Mouse (Mus musculus): ENCODE data around the gene Wdr6. TPM values are rescaled to one million over a fixed set of nuclear protein-coding genes. Genes with fewer than 3 reads are reported as not detected.
"Not testable (repeated sequence)": the region's sequence is repeated elsewhere in the genome, so short reads cannot be mapped to it uniquely, and the experiment has no call there.

Wdr6 gene
- total RNA-seq (2014; fragmentation: Nextera tagmentation), result 22.6 and 27.6 TPM in 2 replicates
- total RNA-seq (2017), result 36.3 and 39.2 TPM in 2 replicates
- 16.9 and 30.0 TPM in 2 replicates for polyA plus RNA-seq (2012)

GRCm38 (mm10) chr9:108578545-108579343 lies at the start of gene Wdr6:
Gene Wdr6, minus strand, starts transcription at chr9:108578739.
- no peak for TF ChIP-seq GATA2 (IDR thresholded peaks at IDR 0.05; ENCODE audit: borderline replicate concordance, low read depth, low read length)
- no peak for TF ChIP-seq GATA1 (IDR thresholded peaks at IDR 0.05; ENCODE audit: borderline replicate concordance, low read length)
- TF ChIP-seq TAL1 (conservative IDR thresholded peaks at IDR 0.05; ENCODE audit: low read depth, low read length), result no peak
- no peak for TF ChIP-seq POLR2AphosphoS5 (IDR thresholded peaks at IDR 0.05; ENCODE audit: insufficient replicate concordance, low read depth, low read length)
- TF ChIP-seq CTCF (IDR thresholded peaks at IDR 0.05; ENCODE audit: low read depth, low read length), result no peak
- H3K4me3 ChIP-seq (ENCODE audit: low read depth, low read length), result peak within 1 kb of the TSS; percentile 83
- DNase-seq (ENCODE audit: low spot score), result peak; percentile 97
- ATAC-seq (ENCODE audit: extremely low read depth, insufficient number of reproducible peaks, low FRiP score, poor library complexity, severe bottlenecking), result peak; percentile 97
- no peaks in the 10 kb centered on the region for H3K9me3 ChIP-seq (replicated peaks)
- H3K36me3 ChIP-seq (replicated peaks), result peaks cover 84% of the 10 kb centered on the region
- no peaks in the 10 kb centered on the region for H3K27me3 ChIP-seq (ENCODE audit: insufficient read depth, low read length)
- peaks cover 51% of the 10 kb centered on the region for H3K4me1 ChIP-seq (ENCODE audit: insufficient read depth, low read depth, low read length)

- TF ChIP-seq CTCF (IDR thresholded peaks at IDR 0.05; ENCODE audit: low read depth, low read length) (no peak), TAL1 (conservative IDR thresholded peaks at IDR 0.05; ENCODE audit: low read depth, low read length) (no peak)
- no peak overlapping the region for H3K4me3 ChIP-seq (ENCODE audit: low read depth, low read length)
- H3K27me3 ChIP-seq (ENCODE audit: insufficient read depth, low read length), result no peaks in the 10 kb centered on the region
- ATAC-seq (ENCODE audit: extremely low read depth, insufficient number of reproducible peaks, low FRiP score, poor library complexity, severe bottlenecking), result no peak
- DNase-seq (ENCODE audit: low spot score), result no peak
- no peaks in the 10 kb centered on the region for H3K9me3 ChIP-seq (replicated peaks)
- peaks cover 50% of the 10 kb centered on the region for H3K4me1 ChIP-seq (ENCODE audit: insufficient read depth, low read depth, low read length)
- H3K36me3 ChIP-seq (replicated peaks), result peaks cover 79% of the 10 kb centered on the region
Observed at GRCm38 (mm10) chr9:108628141-108628540, 49.6 kb upstream of the Wdr6 start.

- Histone ChIP-seq H3K27me3 (ENCODE audit: insufficient read depth, low read length) (no peaks in the 10 kb centered on the region), H3K4me1 (ENCODE audit: insufficient read depth, low read depth, low read length) (peaks cover 36% of the 10 kb centered on the region), H3K36me3 (replicated peaks) (peaks cover 74% of the 10 kb centered on the region), H3K9me3 (replicated peaks) (no peaks in the 10 kb centered on the region), H3K4me3 (ENCODE audit: low read depth, low read length) (no peak overlapping the region)
- TF ChIP-seq GATA1 (IDR thresholded peaks at IDR 0.05; ENCODE audit: borderline replicate concordance, low read length), result no peak
- no peak for TF ChIP-seq CTCF (IDR thresholded peaks at IDR 0.05; ENCODE audit: low read depth, low read length)
- TF ChIP-seq POLR2AphosphoS5 (IDR thresholded peaks at IDR 0.05; ENCODE audit: insufficient replicate concordance, low read depth, low read length), result no peak
- DNase-seq (ENCODE audit: low spot score) (no peak), ATAC-seq (ENCODE audit: extremely low read depth, insufficient number of reproducible peaks, low FRiP score, poor library complexity, severe bottlenecking) (no peak)
Observed at GRCm38 (mm10) chr9:108626498-108626897, 48.0 kb upstream of the Wdr6 start.

- ATAC-seq (ENCODE audit: extremely low read depth, insufficient number of reproducible peaks, low FRiP score, poor library complexity, severe bottlenecking) (no peak), DNase-seq (ENCODE audit: low spot score) (no peak)
- no peaks in the 10 kb centered on the region for H3K9me3 ChIP-seq (replicated peaks)
- H3K27me3 ChIP-seq (ENCODE audit: insufficient read depth, low read length), result no peaks in the 10 kb centered on the region
- TF ChIP-seq GATA2 (IDR thresholded peaks at IDR 0.05; ENCODE audit: borderline replicate concordance, low read depth, low read length) (no peak), POLR2AphosphoS5 (IDR thresholded peaks at IDR 0.05; ENCODE audit: insufficient replicate concordance, low read depth, low read length) (no peak), TAL1 (conservative IDR thresholded peaks at IDR 0.05; ENCODE audit: low read depth, low read length) (no peak), GATA1 (IDR thresholded peaks at IDR 0.05; ENCODE audit: borderline replicate concordance, low read length) (no peak), CTCF (IDR thresholded peaks at IDR 0.05; ENCODE audit: low read depth, low read length) (no peak)
- H3K4me3 ChIP-seq (ENCODE audit: low read depth, low read length), result no peak overlapping the region
- H3K36me3 ChIP-seq (replicated peaks), result peaks cover 96% of the 10 kb centered on the region
- H3K4me1 ChIP-seq (ENCODE audit: insufficient read depth, low read depth, low read length), result 0 out of 2 replicates have a peak, but pooled peaks cover 5% of the 10 kb centered on the region
Observed at GRCm38 (mm10) chr9:108617301-108617700, 38.8 kb upstream of the Wdr6 start.

GRCm38 (mm10) chr9:108611488-108611887 lies 32.9 kb upstream of the Wdr6 start:
- ATAC-seq (ENCODE audit: extremely low read depth, insufficient number of reproducible peaks, low FRiP score, poor library complexity, severe bottlenecking) (no peak), DNase-seq (ENCODE audit: low spot score) (no peak)
- H3K4me3 ChIP-seq (ENCODE audit: low read depth, low read length), result no peak overlapping the region
- no peaks in the 10 kb centered on the region for H3K9me3 ChIP-seq (replicated peaks)
- peaks cover 100% of the 10 kb centered on the region for H3K36me3 ChIP-seq (replicated peaks)
- H3K4me1 ChIP-seq (ENCODE audit: insufficient read depth, low read depth, low read length), result peaks cover 18% of the 10 kb centered on the region
- TF ChIP-seq TAL1 (conservative IDR thresholded peaks at IDR 0.05; ENCODE audit: low read depth, low read length), result no peak
- TF ChIP-seq GATA2 (IDR thresholded peaks at IDR 0.05; ENCODE audit: borderline replicate concordance, low read depth, low read length), result no peak
- no peak for TF ChIP-seq GATA1 (IDR thresholded peaks at IDR 0.05; ENCODE audit: borderline replicate concordance, low read length)
- TF ChIP-seq POLR2AphosphoS5 (IDR thresholded peaks at IDR 0.05; ENCODE audit: insufficient replicate concordance, low read depth, low read length), result no peak
- no peak for TF ChIP-seq CTCF (IDR thresholded peaks at IDR 0.05; ENCODE audit: low read depth, low read length)
- H3K27me3 ChIP-seq (ENCODE audit: insufficient read depth, low read length), result no peaks in the 10 kb centered on the region

GRCm38 (mm10) chr9:108608889-108609288 lies 30.4 kb upstream of the Wdr6 start:
- H3K9me3 ChIP-seq (replicated peaks), result no peaks in the 10 kb centered on the region
- peaks cover 18% of the 10 kb centered on the region for H3K4me1 ChIP-seq (ENCODE audit: insufficient read depth, low read depth, low read length)
- H3K4me3 ChIP-seq (ENCODE audit: low read depth, low read length), result no peak overlapping the region
- H3K36me3 ChIP-seq (replicated peaks), result peaks cover 98% of the 10 kb centered on the region
- TF ChIP-seq TAL1 (conservative IDR thresholded peaks at IDR 0.05; ENCODE audit: low read depth, low read length) (no peak), POLR2AphosphoS5 (IDR thresholded peaks at IDR 0.05; ENCODE audit: insufficient replicate concordance, low read depth, low read length) (no peak), CTCF (IDR thresholded peaks at IDR 0.05; ENCODE audit: low read depth, low read length) (no peak), GATA2 (IDR thresholded peaks at IDR 0.05; ENCODE audit: borderline replicate concordance, low read depth, low read length) (no peak), GATA1 (IDR thresholded peaks at IDR 0.05; ENCODE audit: borderline replicate concordance, low read length) (no peak)
- no peak for ATAC-seq (ENCODE audit: extremely low read depth, insufficient number of reproducible peaks, low FRiP score, poor library complexity, severe bottlenecking)
- no peak for DNase-seq (ENCODE audit: low spot score)
- no peaks in the 10 kb centered on the region for H3K27me3 ChIP-seq (ENCODE audit: insufficient read depth, low read length)

- not testable (repeated sequence) for ATAC-seq (ENCODE audit: extremely low read depth, insufficient number of reproducible peaks, low FRiP score, poor library complexity, severe bottlenecking); DNase-seq (ENCODE audit: low spot score); H3K9me3 ChIP-seq (replicated peaks); H3K27me3 ChIP-seq (ENCODE audit: insufficient read depth, low read length); H3K4me3 ChIP-seq (ENCODE audit: low read depth, low read length)
- Histone ChIP-seq H3K36me3 (replicated peaks) (peaks cover 98% of the 10 kb centered on the region), H3K4me1 (ENCODE audit: insufficient read depth, low read depth, low read length) (peaks cover 21% of the 10 kb centered on the region)
Observed at GRCm38 (mm10) chr9:108607929-108608328, 29.4 kb upstream of the Wdr6 start.
